Mouse (Mus musculus) regulatory T cell (primary cell): ENCODE results near the gene Olfr1104.

Experiments
- in situ Hi-C: fragments of 300-600 bp; cut with MboI, MseI; formaldehyde crosslinking; loops from one replicate; pipeline ENCODE4 v1.15.1; 2025; ENCODE audit warnings: high pct_unique_total_duplicates

Olfr1104 gene

DNA sequence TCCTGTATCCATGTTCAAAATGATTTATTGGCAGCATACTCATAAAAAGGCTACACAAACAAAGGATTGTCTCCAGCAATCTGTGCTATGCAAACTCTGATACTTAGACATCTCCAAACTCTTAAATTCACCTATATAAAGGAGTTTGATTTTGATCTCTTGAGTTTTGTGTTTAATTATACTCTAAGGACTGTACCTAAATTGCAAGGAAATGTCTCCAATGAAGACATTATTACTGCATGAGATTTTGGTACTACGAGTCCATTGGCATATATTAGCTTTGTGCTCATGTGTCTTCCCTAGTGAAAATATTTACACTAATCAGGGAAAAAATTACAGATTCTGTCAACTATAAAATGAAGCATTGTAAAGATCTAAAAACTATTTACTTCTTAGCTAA, at the start of gene Olfr1104:
TSS of gene Olfr1104 (minus strand) at position 101 of the 400 bp plus-strand sequence.
- in situ Hi-C loops, result no loop called here

DNA sequence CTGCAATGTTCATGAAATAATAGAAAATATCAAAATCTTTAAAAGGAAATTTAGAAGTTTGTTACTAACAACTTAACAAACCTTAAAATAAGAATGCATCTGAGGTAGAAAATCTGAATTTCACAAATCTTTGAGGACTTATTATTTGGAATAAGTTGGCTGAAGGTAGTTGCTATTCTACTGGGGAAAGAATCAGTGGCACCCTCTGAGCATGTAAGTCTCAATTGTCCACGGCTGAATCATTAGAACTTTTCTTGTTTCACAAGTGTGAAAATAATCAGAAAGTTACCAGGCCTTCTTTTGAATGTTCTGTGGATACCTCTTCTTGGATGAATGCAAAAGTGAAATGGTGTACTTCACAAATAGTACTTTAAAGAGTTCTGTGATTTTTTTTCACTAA, 48.8 kb upstream of the Olfr1104 start, which contains the start of gene Olfr1107:
TSS of gene Olfr1107 (minus strand) at position 101 of the 400 bp plus-strand sequence.
- in situ Hi-C loops, result no loop called here

DNA sequence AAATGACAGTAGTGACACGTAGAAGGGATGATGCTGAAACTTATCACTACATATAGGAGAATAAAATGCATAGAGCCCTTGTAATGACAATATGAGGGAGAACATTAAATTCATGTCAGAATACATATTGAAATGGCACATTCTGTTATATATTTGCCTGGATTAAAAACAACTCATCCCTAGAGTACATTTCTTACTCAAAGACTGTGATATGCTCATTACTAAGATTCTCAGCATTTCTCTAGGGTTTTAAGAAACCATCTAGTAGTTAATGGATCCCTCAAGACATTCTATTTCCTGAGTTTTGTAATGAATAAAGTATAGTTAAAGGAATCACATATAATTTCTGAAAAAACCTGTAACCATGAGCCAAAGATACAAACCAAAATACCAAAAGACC, 25.3 kb upstream of the Olfr1104 start, which contains the start of gene Olfr1106:
TSS of gene Olfr1106 (minus strand) at position 101 of the 400 bp plus-strand sequence.
- in situ Hi-C loops, result no loop called here

DNA sequence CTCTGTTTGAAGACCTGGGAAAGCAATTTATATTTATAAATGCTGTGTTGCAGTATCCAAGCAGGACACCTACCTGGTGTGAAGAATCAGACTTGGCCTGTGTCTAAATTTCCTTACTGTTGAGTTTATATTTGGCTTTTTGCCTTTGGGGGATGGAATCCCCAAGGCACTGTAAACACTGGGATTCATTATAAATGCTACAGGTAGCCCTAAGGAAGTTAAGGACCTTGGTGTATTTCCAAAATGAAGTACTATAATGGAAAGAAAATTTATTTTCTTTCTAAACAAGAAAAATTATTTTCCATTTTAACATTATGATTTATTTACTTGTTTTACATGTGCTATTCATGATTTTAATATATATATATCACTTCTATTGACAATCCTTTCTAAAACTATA, 9.6 kb upstream of the Olfr1104 start, which contains the start of gene Olfr1105:
TSS of gene Olfr1105 (minus strand) at position 101 of the 400 bp plus-strand sequence.
- in situ Hi-C loops, result no loop called here

DNA sequence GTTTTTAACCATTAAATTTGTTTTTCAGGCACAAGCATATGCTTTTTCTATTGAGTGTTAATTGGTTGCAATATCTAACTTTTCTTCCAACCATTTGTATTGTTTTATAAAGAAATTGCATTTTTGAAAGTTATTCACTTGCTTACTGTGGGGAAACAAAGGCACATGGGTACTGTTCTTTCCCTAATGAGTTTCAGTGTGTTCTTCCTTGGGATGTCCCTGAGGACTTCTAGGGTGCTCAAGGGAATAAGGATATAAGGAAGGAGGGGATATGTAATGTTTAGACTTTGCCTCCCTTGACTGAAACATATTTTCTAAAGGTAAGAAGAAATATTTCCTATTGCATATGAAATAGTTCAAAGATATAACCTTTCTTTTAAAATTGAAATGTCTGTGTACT, 28.8 kb downstream of the Olfr1104 start, which contains the start of gene Olfr1102:
TSS of gene Olfr1102 (plus strand) at position 301 of the 400 bp plus-strand sequence.
- in situ Hi-C loops, result no loop called here

DNA sequence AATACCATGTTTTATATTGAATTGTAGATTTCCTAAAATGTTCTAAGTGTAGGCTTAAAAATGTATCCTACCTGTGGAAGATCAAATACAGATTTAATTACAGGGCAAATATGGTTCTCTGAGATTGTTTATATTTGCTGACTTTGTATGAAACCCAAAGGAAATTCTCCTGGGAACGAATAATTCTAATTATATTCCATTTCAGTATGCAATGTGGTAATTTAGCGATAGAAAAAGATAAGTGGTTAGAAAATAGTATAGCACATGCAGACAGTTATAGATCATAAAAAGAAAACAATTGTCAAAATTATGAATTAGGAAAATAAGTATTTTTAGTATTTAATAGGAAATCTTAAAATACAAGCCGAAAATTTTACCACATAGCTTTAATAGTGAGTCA, 35.8 kb downstream of the Olfr1104 start, which contains the start of gene Olfr1101:
TSS of gene Olfr1101 (minus strand) at position 101 of the 400 bp plus-strand sequence.
- in situ Hi-C loops, result no loop called here

DNA sequence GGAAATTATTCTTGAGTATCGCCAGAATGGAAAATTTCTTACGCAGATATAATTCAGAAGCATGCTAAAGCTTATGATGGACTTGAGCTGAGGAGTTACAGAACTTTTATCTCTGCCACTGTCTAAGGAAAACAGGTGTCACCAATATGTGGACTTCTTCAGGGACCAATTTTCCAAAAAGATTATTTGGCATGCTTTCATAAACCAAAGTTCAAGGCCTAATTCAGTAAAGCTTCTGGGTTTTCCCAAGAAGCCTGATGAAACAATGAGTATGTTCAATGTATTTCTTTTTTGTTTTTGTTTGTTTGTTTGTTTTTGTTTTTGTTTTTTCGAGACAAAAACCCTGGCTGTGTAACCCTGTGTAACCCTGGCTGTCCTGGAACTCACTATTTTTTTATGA, 47.0 kb downstream of the Olfr1104 start, which contains the start of gene Olfr1100:
TSS of gene Olfr1100 (minus strand) at position 101 of the 400 bp plus-strand sequence.
- in situ Hi-C loops, result no loop called here
